Mouse (Mus musculus) neural tube, postnatal 0 days (tissue): ENCODE measurements around the gene Brwd3. TPM values are rescaled to one million over a fixed set of nuclear protein-coding genes. Genes with fewer than 3 reads are reported as not detected.

ENCODE experiments used
- polyA plus RNA-seq: library from polyadenylated mRNA; unstranded; fragments of >200 nt; fragmentation: Nextera tagmentation; extraction: Ambion mirVana; gene quantifications from 2 replicates; pipeline ENCODE4 v1.2.1, GENCODE M21; 2015

The Brwd3 gene
- polyA plus RNA-seq: 2.1 TPM in 2 replicates

DNA sequence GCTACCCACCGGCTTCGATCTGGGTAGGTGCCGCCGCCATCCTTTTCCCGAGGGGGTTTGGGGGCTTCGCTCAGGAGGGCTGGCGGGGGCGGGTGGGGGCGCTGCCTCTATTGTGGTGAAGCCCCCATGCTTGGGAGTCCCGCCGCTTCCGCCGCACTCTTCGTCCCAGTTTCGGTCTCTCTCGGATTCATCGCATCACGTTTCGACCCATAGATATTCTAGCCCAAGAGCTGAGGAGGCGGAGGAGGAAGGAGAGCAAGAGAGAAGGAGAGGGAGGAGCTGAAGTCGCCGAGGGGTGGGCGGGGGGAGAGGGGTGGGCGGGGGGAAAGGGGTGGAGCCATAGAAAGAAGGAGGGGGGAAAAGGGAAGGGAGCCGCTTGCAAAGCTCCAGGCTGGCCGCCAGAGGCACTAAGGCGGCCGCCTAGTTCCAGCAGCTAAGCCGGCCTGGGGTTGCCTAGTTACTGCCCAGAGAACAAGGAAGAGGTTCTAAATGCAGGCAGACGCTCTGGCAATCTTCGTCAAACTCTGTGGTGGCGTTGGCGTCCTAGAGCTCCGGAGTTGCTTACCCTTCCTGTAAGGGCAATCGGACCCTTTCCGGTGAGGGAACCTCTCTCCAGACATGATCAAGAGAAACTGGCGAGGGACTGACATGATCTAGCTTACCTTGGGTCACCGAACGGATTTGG lies at the start of gene Brwd3:
Gene Brwd3 (minus strand): TSS at position 283 of the 685 bp plus-strand sequence.

Other genes with a start within 250 kb of the Brwd3 start
- gene Gm379, start 169.5 kb downstream of the Brwd3 start, polyA plus RNA-seq: not detected in 2 replicates
- gene Hmgn5, start 179.0 kb upstream of the Brwd3 start, polyA plus RNA-seq: 8.9 and 10.1 TPM in 2 replicates